Mouse (Mus musculus) heart, embryonic 12.5 days (tissue): ENCODE measurements at regions not wholly inside any gene's neighbourhood (a gene's known extent, or its start where the extent isn't known, plus 50 kb on each side); places are given as distances from the start of the nearest gene placed in this dataset.

Experiments
- ATAC-seq: fragments of 200-750 bp; cut with Nextera tagmentation; 2 replicates; pipeline ENCODE4 v1.8.0; 2017; ENCODE audit warnings: moderate TSS enrichment, moderate library complexity; ENCODE audit not compliant: insufficient number of reproducible peaks, low FRiP score
- H3K27ac ChIP-seq: fragments of 300-500 bp; sonication (generic); 2 replicates; pipeline ENCODE4 v1.5.1; 2016; ENCODE audit warnings: mild to moderate bottlenecking, moderate library complexity; ENCODE audit not compliant: poor library complexity, severe bottlenecking
- H3K27me3 ChIP-seq: fragments of 300-500 bp; sonication (generic); replicated peaks from 2 replicates; pipeline ENCODE4 v1.6.1; 2016; ENCODE audit warnings: mild to moderate bottlenecking, moderate library complexity
- H3K36me3 ChIP-seq: fragments of 300-500 bp; sonication (generic); 2 replicates; pipeline ENCODE4 v1.6.1; 2016; ENCODE audit warnings: mild to moderate bottlenecking, moderate library complexity
- H3K4me1 ChIP-seq: fragments of 300-500 bp; sonication (generic); replicated peaks from 2 replicates; pipeline ENCODE4 v1.6.1; 2016; ENCODE audit warnings: mild to moderate bottlenecking
- H3K4me2 ChIP-seq: fragments of 300-500 bp; sonication (generic); 2 replicates; pipeline ENCODE4 v1.6.1; 2016; ENCODE audit warnings: mild to moderate bottlenecking, moderate library complexity
- H3K4me3 ChIP-seq: fragments of 300-500 bp; sonication (generic); 2 replicates; pipeline ENCODE4 v1.5.1; 2016; ENCODE audit warnings: mild to moderate bottlenecking
- H3K9ac ChIP-seq: fragments of 300-500 bp; sonication (generic); 2 replicates; pipeline ENCODE4 v1.6.1; 2016; ENCODE audit warnings: mild to moderate bottlenecking, moderate library complexity
- H3K9me3 ChIP-seq: fragments of 300-500 bp; sonication (generic); replicated peaks from 2 replicates; pipeline ENCODE4 v1.6.1; 2016; ENCODE audit warnings: mild to moderate bottlenecking, moderate library complexity
- WGBS: fragments of 180-500 bp; shearing (Covaris S2); methylation state at CpG from one replicate; pipeline ENCODE4 v1.1.7; 2016; 5-methylcytosine and 5-hydroxymethylcytosine counted together

GRCm38 (mm10) chr13:71271727-71272418 is 430.3 kb upstream of the Adamts16 start:
- Histone ChIP-seq H3K27ac (no peak overlapping the region), H3K4me3 (no peak overlapping the region), H3K36me3 (no peaks in the 10 kb centered on the region), H3K4me2 (no peak overlapping the region), H3K9ac (no peak overlapping the region), H3K27me3 (no peaks in the 10 kb centered on the region), H3K4me1 (no peaks in the 10 kb centered on the region), H3K9me3 (no peaks in the 10 kb centered on the region)
- WGBS, result 66% methylated on average over 6 of the region's 6 CpGs
- ATAC-seq, result no peak

- no peaks in the 10 kb centered on the region for H3K27me3 ChIP-seq
- 76% methylated on average over 8 of the region's 8 CpGs for WGBS
- H3K9ac ChIP-seq, result no peak overlapping the region
- no peak for ATAC-seq
- H3K4me3 ChIP-seq, result no peak overlapping the region
- no peaks in the 10 kb centered on the region for H3K36me3 ChIP-seq
- no peak overlapping the region for H3K4me2 ChIP-seq
- no peak overlapping the region for H3K27ac ChIP-seq
- no peaks in the 10 kb centered on the region for H3K9me3 ChIP-seq
- no peaks in the 10 kb centered on the region for H3K4me1 ChIP-seq
Measured at GRCm38 (mm10) chr13:71270370-71270769, 428.8 kb upstream of the Adamts16 start.

- Histone ChIP-seq H3K4me2 (no peak overlapping the region), H3K9ac (no peak overlapping the region), H3K4me3 (no peak overlapping the region), H3K27ac (no peak overlapping the region), H3K27me3 (no peaks in the 10 kb centered on the region), H3K4me1 (no peaks in the 10 kb centered on the region), H3K36me3 (no peaks in the 10 kb centered on the region), H3K9me3 (no peaks in the 10 kb centered on the region)
- no peak for ATAC-seq
- 38% methylated on average over 2 of the region's 2 CpGs for WGBS
Measured at GRCm38 (mm10) chr13:71269496-71269895, 427.9 kb upstream of the Adamts16 start.

- Histone ChIP-seq H3K9me3 (no peaks in the 10 kb centered on the region), H3K4me3 (no peak overlapping the region), H3K36me3 (no peaks in the 10 kb centered on the region), H3K27ac (no peak overlapping the region), H3K9ac (no peak overlapping the region), H3K4me2 (no peak overlapping the region), H3K27me3 (no peaks in the 10 kb centered on the region), H3K4me1 (no peaks in the 10 kb centered on the region)
- ATAC-seq, result no peak
- WGBS, result 88% methylated on average over 16 of the region's 16 CpGs
Measured at GRCm38 (mm10) chr13:71263315-71263878, 421.8 kb upstream of the Adamts16 start.

- no peak overlapping the region for H3K27ac ChIP-seq
- H3K36me3 ChIP-seq, result no peaks in the 10 kb centered on the region
- H3K4me3 ChIP-seq, result no peak overlapping the region
- H3K9me3 ChIP-seq, result no peaks in the 10 kb centered on the region
- 85% methylated on average over 10 of the region's 10 CpGs for WGBS
- no peaks in the 10 kb centered on the region for H3K27me3 ChIP-seq
- no peak overlapping the region for H3K4me2 ChIP-seq
- no peaks in the 10 kb centered on the region for H3K4me1 ChIP-seq
- no peak for ATAC-seq
- no peak overlapping the region for H3K9ac ChIP-seq
Measured at GRCm38 (mm10) chr13:71262575-71263295, 421.1 kb upstream of the Adamts16 start.

GRCm38 (mm10) chr13:71254016-71254415 is 412.4 kb upstream of the Adamts16 start:
- Histone ChIP-seq H3K27me3 (no peaks in the 10 kb centered on the region), H3K4me2 (no peak overlapping the region), H3K9ac (no peak overlapping the region), H3K36me3 (no peaks in the 10 kb centered on the region), H3K27ac (no peak overlapping the region), H3K9me3 (no peaks in the 10 kb centered on the region), H3K4me3 (no peak overlapping the region), H3K4me1 (0 out of 2 replicates have a peak, but pooled peaks cover 3% of the 10 kb centered on the region)
- ATAC-seq, result no peak
- WGBS, result 78% methylated on average over 2 of the region's 2 CpGs

- no peak overlapping the region for H3K4me3 ChIP-seq
- H3K27me3 ChIP-seq, result 0 out of 2 replicates have a peak, but pooled peaks cover 4% of the 10 kb centered on the region
- H3K4me2 ChIP-seq, result no peak overlapping the region
- no peak for ATAC-seq
- WGBS, result 44% methylated on average over 8 of the region's 8 CpGs
- H3K36me3 ChIP-seq, result no peaks in the 10 kb centered on the region
- no peaks in the 10 kb centered on the region for H3K4me1 ChIP-seq
- no peaks in the 10 kb centered on the region for H3K9me3 ChIP-seq
- no peak overlapping the region for H3K27ac ChIP-seq
- no peak overlapping the region for H3K9ac ChIP-seq
Measured at GRCm38 (mm10) chr13:71248261-71249031, 406.8 kb upstream of the Adamts16 start.

- Histone ChIP-seq H3K9me3 (no peaks in the 10 kb centered on the region), H3K27ac (no peak overlapping the region), H3K4me3 (no peak overlapping the region), H3K36me3 (no peaks in the 10 kb centered on the region), H3K4me2 (no peak overlapping the region), H3K4me1 (no peaks in the 10 kb centered on the region), H3K27me3 (0 out of 2 replicates have a peak, but pooled peaks cover 4% of the 10 kb centered on the region), H3K9ac (no peak overlapping the region)
- ATAC-seq, result no peak
Measured at GRCm38 (mm10) chr13:71247241-71247640, 405.6 kb upstream of the Adamts16 start.

GRCm38 (mm10) chr13:71245326-71245725 is 403.7 kb upstream of the Adamts16 start:
- Histone ChIP-seq H3K27me3 (0 out of 2 replicates have a peak, but pooled peaks cover 4% of the 10 kb centered on the region), H3K4me3 (no peak overlapping the region), H3K9ac (no peak overlapping the region), H3K36me3 (no peaks in the 10 kb centered on the region), H3K4me1 (no peaks in the 10 kb centered on the region), H3K9me3 (no peaks in the 10 kb centered on the region), H3K27ac (no peak overlapping the region), H3K4me2 (no peak overlapping the region)
- no peak for ATAC-seq
- WGBS, result 74% methylated on average over 4 of the region's 4 CpGs

GRCm38 (mm10) chr13:71239782-71240181 is 398.2 kb upstream of the Adamts16 start:
- 62% methylated on average over 4 of the region's 4 CpGs for WGBS
- no peaks in the 10 kb centered on the region for H3K36me3 ChIP-seq
- no peak overlapping the region for H3K4me2 ChIP-seq
- no peak overlapping the region for H3K9ac ChIP-seq
- H3K4me1 ChIP-seq, result no peaks in the 10 kb centered on the region
- no peak overlapping the region for H3K27ac ChIP-seq
- no peaks in the 10 kb centered on the region for H3K9me3 ChIP-seq
- no peaks in the 10 kb centered on the region for H3K27me3 ChIP-seq
- ATAC-seq, result no peak
- H3K4me3 ChIP-seq, result no peak overlapping the region

- Histone ChIP-seq H3K36me3 (no peaks in the 10 kb centered on the region), H3K4me3 (no peak overlapping the region), H3K9me3 (no peaks in the 10 kb centered on the region), H3K4me2 (no peak overlapping the region), H3K27ac (no peak overlapping the region), H3K4me1 (no peaks in the 10 kb centered on the region), H3K9ac (no peak overlapping the region), H3K27me3 (no peaks in the 10 kb centered on the region)
- no peak; the same call in 1 of the 2 replicates for ATAC-seq
- WGBS, result 84% methylated on average over 4 of the region's 4 CpGs
Measured at GRCm38 (mm10) chr13:71235338-71235737, 393.7 kb upstream of the Adamts16 start.
